Mouse (Mus musculus) testis, adult 2 months (tissue): ENCODE results near the gene Daam1.

Experiments used
- CTCF ChIP-seq: fragments of 200-500 bp; IDR thresholded peaks from 2 replicates; pipeline ENCODE4 v1.5.1; 2012; ENCODE audit warnings: low read depth, mild to moderate bottlenecking, inconsistent platforms, low read length, moderate library complexity; ENCODE audit not compliant: control insufficient read depth, insufficient read depth, insufficient replicate concordance
- POLR2A ChIP-seq: fragments of 200-500 bp; IDR thresholded peaks from 2 replicates; pipeline ENCODE4 v1.6.1; 2012; ENCODE audit warnings: low read depth, mild to moderate bottlenecking, inconsistent platforms, low read length, moderate library complexity; ENCODE audit not compliant: control insufficient read depth

GRCm38 (mm10) chr12:71912262-71912661 is 81.4 kb downstream of the Daam1 start:
- TF ChIP-seq POLR2A (no peak), CTCF (no peak)
